Mouse (Mus musculus) CH12.LX (cell line): ENCODE results near the gene Ryr3. TPM values are rescaled to one million over a fixed set of nuclear protein-coding genes. Genes with fewer than 3 reads are reported as not detected.

Source experiments
- DNase-seq: peaks from one replicate; pipeline ENCODE4 v3.0.0-alpha.2; 2013; ENCODE audit errors: extremely low read depth
- H3K27ac ChIP-seq: 2 replicates; pipeline ENCODE4 v1.5.1; 2012; ENCODE audit warnings: low read depth, mild to moderate bottlenecking, control low read depth, moderate library complexity; ENCODE audit not compliant: insufficient read depth
- H3K27me3 ChIP-seq: replicated peaks from 2 replicates; pipeline ENCODE3; 2012; ENCODE audit warnings: inconsistent platforms
- H3K36me3 ChIP-seq, 2 experiments: replicated peaks in 1 of 2; 2 replicates each; pipeline versions ENCODE3 to v1.6.1; 2012; ENCODE audit warnings: inconsistent platforms in 1 of 2, low read length in 1 of 2, mild to moderate bottlenecking in 1 of 2, mixed read lengths in 1 of 2, moderate library complexity in 1 of 2; ENCODE audit not compliant: control insufficient read depth in 1 of 2, insufficient read depth in 1 of 2
- H3K4me1 ChIP-seq, 2 experiments: 2 replicates each; pipeline ENCODE4 v1.6.1; 2012; ENCODE audit warnings: inconsistent platforms in 1 of 2, moderate library complexity in 1 of 2; ENCODE audit not compliant: insufficient read depth in 2 of 2, control insufficient read depth in 1 of 2
- H3K4me2 ChIP-seq: 2 replicates; pipeline ENCODE4 v1.6.1; 2012; ENCODE audit warnings: low read depth, mild to moderate bottlenecking, control low read depth; ENCODE audit not compliant: poor library complexity, insufficient read depth, severe bottlenecking
- H3K4me3 ChIP-seq, 3 experiments: fragments of 150-350 bp in 1 of 3; sonication (generic) in 1 of 3; replicated peaks in 1 of 3; 2 replicates each; pipeline versions ENCODE3 to v1.5.1; 2011 to 2012; ENCODE audit warnings: low read depth in 2 of 3, low read length in 2 of 3, mild to moderate bottlenecking in 2 of 3, moderate library complexity in 2 of 3, control low read depth in 1 of 3, improper control_type of control experiment in 1 of 3, inconsistent platforms in 1 of 3, mixed read lengths in 1 of 3; ENCODE audit not compliant: poor library complexity in 1 of 3
- H3K79me2 ChIP-seq: replicated peaks from 2 replicates; pipeline ENCODE4 v1.6.1; 2012; ENCODE audit warnings: mild to moderate bottlenecking, moderate library complexity; ENCODE audit not compliant: control insufficient read depth, poor library complexity, insufficient read depth, severe bottlenecking; ENCODE audit errors: extremely low read depth
- H3K9ac ChIP-seq: 2 replicates; pipeline ENCODE4 v1.6.1; 2012; ENCODE audit warnings: low read depth, mild to moderate bottlenecking, control low read depth, moderate library complexity; ENCODE audit not compliant: insufficient read depth
- H3K9me3 ChIP-seq: replicated peaks from 2 replicates; pipeline ENCODE3; 2012; ENCODE audit warnings: low read length, inconsistent platforms, mixed read lengths
- BHLHE40 ChIP-seq: IDR thresholded peaks from 2 replicates; pipeline ENCODE4 v1.6.1; 2011; ENCODE audit warnings: mild to moderate bottlenecking, low read depth, low read length, improper control_type of control experiment
- CHD2 ChIP-seq: IDR thresholded peaks from 2 replicates; pipeline ENCODE4 v1.6.1; 2011; ENCODE audit warnings: low read length, improper control_type of control experiment
- CTCF ChIP-seq, 2 experiments: IDR thresholded peaks in 1 of 2; conservative IDR thresholded peaks in 1 of 2; 2 replicates each; pipeline ENCODE4 v1.5.1; 2011 to 2012; ENCODE audit warnings: low read depth in 2 of 2, low read length in 2 of 2, improper control_type of control experiment in 1 of 2, inconsistent platforms in 1 of 2, mild to moderate bottlenecking in 1 of 2, moderate library complexity in 1 of 2
- E2F4 ChIP-seq: IDR thresholded peaks from 2 replicates; pipeline ENCODE4 v1.6.1; 2011; ENCODE audit warnings: low read depth, low read length, improper control_type of control experiment; ENCODE audit not compliant: insufficient replicate concordance
- ELF1 ChIP-seq: IDR thresholded peaks from 2 replicates; pipeline ENCODE4 v1.6.1; 2014; ENCODE audit warnings: low read depth, mild to moderate bottlenecking, inconsistent platforms, low read length, improper control_type of control experiment
- JUND ChIP-seq: conservative IDR thresholded peaks from 2 replicates; pipeline ENCODE4 v1.6.1; 2011; ENCODE audit warnings: low read depth, low read length, improper control_type of control experiment
- MAFK ChIP-seq: IDR thresholded peaks from 2 replicates; pipeline ENCODE4 v1.6.1; 2011; ENCODE audit warnings: low read length, improper control_type of control experiment; ENCODE audit not compliant: insufficient replicate concordance
- MYC ChIP-seq: IDR thresholded peaks from 2 replicates; pipeline ENCODE4 v1.6.1; 2011; ENCODE audit warnings: low read depth, mild to moderate bottlenecking, improper control_type of control experiment, low read length
- NELFE ChIP-seq: IDR thresholded peaks from 2 replicates; pipeline ENCODE4 v1.6.1; 2011; ENCODE audit warnings: low read depth, low read length, improper control_type of control experiment
- NRF1 ChIP-seq: IDR thresholded peaks from 2 replicates; pipeline ENCODE4 v1.6.1; 2014; ENCODE audit warnings: low read depth, mild to moderate bottlenecking, inconsistent platforms, low read length, improper control_type of control experiment, moderate library complexity
- PAX5 ChIP-seq: IDR thresholded peaks from 2 replicates; pipeline ENCODE4 v1.6.1; 2012; ENCODE audit warnings: low read length, inconsistent platforms, mixed read lengths
- POLR2A ChIP-seq: IDR thresholded peaks from 2 replicates; pipeline ENCODE4 v1.6.1; 2011; ENCODE audit warnings: low read depth, mild to moderate bottlenecking, improper control_type of control experiment, low read length
- POLR2AphosphoS2 ChIP-seq: IDR thresholded peaks from 2 replicates; pipeline ENCODE4 v1.6.1; 2011; ENCODE audit warnings: low read depth, low read length, improper control_type of control experiment
- RAD21 ChIP-seq: IDR thresholded peaks from 2 replicates; pipeline ENCODE4 v1.6.1; 2011; ENCODE audit warnings: low read depth, mild to moderate bottlenecking, low read length, improper control_type of control experiment, moderate library complexity
- SIN3A ChIP-seq: IDR thresholded peaks from 2 replicates; pipeline ENCODE4 v1.6.1; 2012; ENCODE audit warnings: low read length, improper control_type of control experiment, inconsistent platforms
- SMC3 ChIP-seq: IDR thresholded peaks from 2 replicates; pipeline ENCODE4 v1.6.1; 2011; ENCODE audit warnings: low read depth, low read length, improper control_type of control experiment
- TBP ChIP-seq: conservative IDR thresholded peaks from 2 replicates; pipeline ENCODE4 v1.6.1; 2011; ENCODE audit warnings: low read depth, low read length, improper control_type of control experiment
- TCF12 ChIP-seq: IDR thresholded peaks from 2 replicates; pipeline ENCODE4 v1.6.1; 2014; ENCODE audit warnings: low read depth, mild to moderate bottlenecking, inconsistent platforms, low read length, improper control_type of control experiment
- USF1 ChIP-seq: IDR thresholded peaks from 2 replicates; pipeline ENCODE4 v1.6.1; 2014; ENCODE audit warnings: low read depth, mild to moderate bottlenecking, inconsistent platforms, low read length, improper control_type of control experiment
- USF2 ChIP-seq: conservative IDR thresholded peaks from 2 replicates; pipeline ENCODE4 v1.6.1; 2011; ENCODE audit warnings: low read depth, low read length, improper control_type of control experiment
- ZMIZ1 ChIP-seq: IDR thresholded peaks from 2 replicates; pipeline ENCODE4 v1.6.1; 2012; ENCODE audit warnings: low read depth, mild to moderate bottlenecking, inconsistent platforms, low read length, improper control_type of control experiment
- ZNF384 ChIP-seq: IDR thresholded peaks from 2 replicates; pipeline ENCODE4 v1.6.1; 2012; ENCODE audit warnings: low read depth, low read length, improper control_type of control experiment, inconsistent platforms
- dilution Hi-C: fragments of 300-500 bp; cut with MboI; formaldehyde crosslinking; loops from 2 replicates; pipeline ENCODE4 v1.14.3; 2020; ENCODE audit warnings: low sequenced_read_pairs; ENCODE audit not compliant: extremely low pct_unique_long_range_greater_than_20kb, extremely low pct_ligation_motif_present
- in situ Hi-C: fragments of 300-500 bp; cut with MboI; formaldehyde crosslinking; loops from 3 replicates; pipeline ENCODE4 v1.14.3; 2019; ENCODE audit warnings: low sequenced_read_pairs, low pct_ligation_motif_present, low pct_unique_long_range_greater_than_20kb, mixed read lengths
- polyA plus RNA-seq: library from polyadenylated mRNA; unstranded; fragments of >175 nt; gene quantifications from 2 replicates; pipeline ENCODE4 v1.2.1, GENCODE M21; 2012; ENCODE audit warnings: low read depth; ENCODE audit not compliant: insufficient read length
- total RNA-seq, 2 experiments: library from RNA; depleted of rRNA; stranded (reverse); fragments of 300-350 nt in 1 of 2; fragments of >200 nt in 1 of 2; gene quantifications; 2 replicates each; pipeline ENCODE4 v1.2.3; 2012 to 2014

Gene Ryr3
- total and polyA plus RNA-seq, 3 experiments = 0.08 to 0.40 (median 0.16) TPM

DNA sequence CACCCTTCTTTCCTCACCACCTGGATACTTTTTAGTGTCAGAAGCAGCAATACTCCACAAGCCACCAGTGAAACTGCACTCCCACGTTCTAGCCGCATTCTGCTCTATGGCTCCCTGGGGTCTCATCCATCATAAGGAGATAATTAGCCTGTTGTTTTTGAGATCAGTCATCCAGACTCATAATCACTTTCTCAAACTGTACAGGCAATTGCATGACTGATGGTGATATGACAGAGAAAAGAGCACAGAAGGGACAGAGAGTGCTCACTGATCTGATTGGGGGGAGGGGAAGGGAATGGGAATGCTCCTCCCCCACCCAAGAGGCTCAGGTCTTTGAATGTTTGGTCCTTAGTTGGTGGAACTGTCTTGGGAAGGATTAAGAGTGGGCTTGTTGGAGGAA lies 397.8 kb downstream of the Ryr3 start:
- H3K4me1 ChIP-seq = no peaks in the 10 kb centered on the region
- no peaks in the 10 kb centered on the region for H3K79me2 ChIP-seq
- no peak for DNase-seq
- no peak for TF ChIP-seq ZMIZ1
- no peak for TF ChIP-seq NRF1
- TF ChIP-seq RAD21 = no peak
- no peak for TF ChIP-seq USF1
- TF ChIP-seq TCF12 = no peak
- TF ChIP-seq MYC = no peak
- H3K4me2 ChIP-seq = no peak overlapping the region
- dilution Hi-C loops = no loop called here
- H3K36me3 ChIP-seq = no peaks in the 10 kb centered on the region
- no peak overlapping the region for H3K4me3 ChIP-seq
- no peak overlapping the region for H3K9ac ChIP-seq
- no peak overlapping the region for H3K27ac ChIP-seq
- H3K9me3 ChIP-seq = no peaks in the 10 kb centered on the region
- H3K27me3 ChIP-seq = no peaks in the 10 kb centered on the region
- in situ Hi-C loops = no loop called here

DNA sequence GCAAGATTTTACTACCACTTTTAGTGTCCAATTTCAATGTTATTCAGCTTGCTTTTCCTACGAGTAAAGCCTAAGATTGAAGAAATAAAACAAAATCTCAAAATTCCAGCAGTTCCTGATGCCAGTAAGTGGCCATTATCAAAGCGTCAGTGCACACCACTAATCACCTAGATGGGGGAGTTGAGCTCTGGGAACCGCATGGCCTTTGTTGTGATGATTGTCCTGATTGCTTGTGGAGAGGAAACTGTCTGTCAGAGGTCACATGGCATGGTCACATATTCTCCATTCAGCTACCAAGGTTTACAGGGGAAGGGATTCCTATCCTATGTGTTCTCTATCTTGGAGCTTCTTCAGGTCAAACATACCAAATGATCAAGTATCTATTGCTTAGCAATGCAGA lies 399.9 kb downstream of the Ryr3 start:
- no peaks in the 10 kb centered on the region for H3K27me3 ChIP-seq
- no peak overlapping the region for H3K9ac ChIP-seq
- in situ Hi-C loops (no loop called here), dilution Hi-C loops (no loop called here)
- no peaks in the 10 kb centered on the region for H3K79me2 ChIP-seq
- H3K4me3 ChIP-seq = no peak overlapping the region
- H3K4me1 ChIP-seq = no peaks in the 10 kb centered on the region
- no peak for DNase-seq
- H3K9me3 ChIP-seq = no peaks in the 10 kb centered on the region
- H3K27ac ChIP-seq = no peak overlapping the region
- TF ChIP-seq JUND (no peak), MAFK (no peak), POLR2AphosphoS2 (no peak), ELF1 (no peak), CTCF (conservative IDR thresholded peaks at IDR 0.05 in 1 of 2, IDR thresholded peaks at IDR 0.05 in 1 of 2; ENCODE audit: low read depth in 2 of 2, low read length in 2 of 2) (no peak), USF2 (no peak), BHLHE40 (no peak), SIN3A (no peak), ZNF384 (no peak), E2F4 (no peak), TBP (no peak), POLR2A (no peak), PAX5 (no peak), SMC3 (no peak), CHD2 (no peak), NELFE (no peak), USF1 (no peak)
- no peak overlapping the region for H3K4me2 ChIP-seq
- no peaks in the 10 kb centered on the region for H3K36me3 ChIP-seq
